Mouse (Mus musculus): ENCODE data around the gene Irak4.

DNA sequence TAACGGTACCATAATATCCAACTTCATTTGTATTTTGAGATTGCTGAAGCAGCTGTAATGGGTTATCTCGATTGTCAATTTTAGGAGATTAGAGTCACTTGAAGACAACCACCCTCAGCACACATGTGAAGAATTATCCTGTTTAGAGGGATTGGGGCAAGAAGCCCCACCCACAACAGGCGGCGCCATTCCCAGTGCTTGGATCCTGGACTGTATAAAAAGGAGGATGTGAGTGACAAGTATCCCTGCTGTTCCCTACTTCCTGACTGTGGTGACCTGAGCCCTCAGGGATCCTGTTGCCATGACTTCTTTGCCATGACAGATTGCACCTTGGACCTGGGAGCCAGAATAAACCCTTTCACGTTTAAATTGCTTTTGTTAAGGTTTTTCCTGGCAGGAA, 22.5 kb upstream of the Irak4 start:
- TF ChIP-seq CTCF (IDR thresholded peaks at IDR 0.05; ENCODE audit: low read depth): no peak
- TF ChIP-seq EP300 (IDR thresholded peaks at IDR 0.05; ENCODE audit: low read depth): no peak

Measured in liver, embryonic 14.5 days (tissue).